Comparison of ENCODE assay signal across 23 mouse cellular contexts in the genomic region with DNA sequence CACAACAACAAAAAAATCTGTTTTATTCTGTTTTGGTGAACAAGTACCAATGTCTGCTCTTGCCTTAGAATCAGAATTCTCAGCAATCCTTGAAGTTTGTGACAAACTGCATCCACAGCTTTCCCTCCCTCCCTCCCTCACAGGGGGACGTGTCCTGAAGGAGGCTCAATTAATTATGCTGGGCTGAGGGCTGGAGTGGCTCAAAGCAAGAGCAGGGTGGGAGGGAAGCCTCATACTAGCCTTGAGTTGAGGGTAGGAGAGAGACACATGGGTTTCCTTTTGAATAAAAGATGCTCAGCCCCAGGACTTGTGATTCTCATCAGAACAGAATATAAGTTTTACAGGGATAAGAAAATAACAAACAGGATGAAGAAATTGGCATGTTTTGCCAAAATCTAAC.
A peak's percentile ranks its signal among the peaks of the same experiment; 100 is the strongest.
DNase-seq lines count a peak whose midpoint lies in the region; ATAC-seq and TF ChIP-seq lines count a peak whose summit lies in the region.
"Had no signal": no experiment of that assay in that cellular context is flagged by ENCODE, and none has a peak within 500 bp of the region (broad histone marks: within the 10 kb centered on the region; RNA-seq: fewer than 3 reads in every experiment).

No protein-coding gene starts in this region.

- DNase-seq in embryonic facial prominence, embryonic 14.5 days (ENCODE audit: low spot score) = no peak
- DNase-seq in embryonic facial prominence, embryonic 10.5 days (ENCODE audit: low spot score) = no peak
- DNase-seq in midbrain, embryonic 11.5 days (ENCODE audit: low spot score, missing footprints) = no peak
- DNase-seq in midbrain, embryonic 14.5 days = no peak
- peak; percentile 51 for DNase-seq in brain, embryonic 14.5 days (ENCODE audit: low read depth)
- DNase-seq: adrenal gland, adult 8-10 months; adrenal gland, postnatal 25 days; cerebellum, adult 18-20 months; cerebellum, adult 9-10 months; cerebellum, postnatal 14 days; gastrocnemius, postnatal 10 days; gastrocnemius, postnatal 36 days; heart, adult 2 months; heart, postnatal 14 days; heart, postnatal 4 days had no signal

- H3K9ac ChIP-seq in embryonic facial prominence, embryonic 14.5 days (ENCODE audit: low read depth, low read length) = no peak overlapping the region
- H3K9ac ChIP-seq in hindbrain, embryonic 15.5 days = no peak overlapping the region
- H3K9ac ChIP-seq in hindbrain, embryonic 12.5 days = no peak overlapping the region
- H3K9ac ChIP-seq in midbrain, embryonic 11.5 days (ENCODE audit: low read length) = no peak overlapping the region
- no peak overlapping the region for H3K9ac ChIP-seq in midbrain, embryonic 14.5 days (replicated peaks; ENCODE audit: low read length)
- H3K9ac ChIP-seq: embryonic facial prominence, embryonic 12.5 days; heart, embryonic 13.5 days had no signal

- 44% methylated on average over 1 of the region's 1 CpGs for WGBS in embryonic facial prominence, embryonic 14.5 days
- 44% methylated on average over 1 of the region's 1 CpGs for WGBS in embryonic facial prominence, embryonic 10.5 days
- WGBS in hindbrain, embryonic 15.5 days = 25% methylated on average over 1 of the region's 1 CpGs
- WGBS in hindbrain, embryonic 12.5 days = 9% methylated on average over 1 of the region's 1 CpGs
- 23% methylated on average over 1 of the region's 1 CpGs for WGBS in midbrain, embryonic 11.5 days
- 6% methylated on average over 1 of the region's 1 CpGs for WGBS in midbrain, embryonic 14.5 days

- no peaks in the 10 kb centered on the region for H3K4me1 ChIP-seq in embryonic facial prominence, embryonic 14.5 days (ENCODE audit: control insufficient read depth, insufficient read depth, low read length)
- H3K4me1 ChIP-seq in embryonic facial prominence, embryonic 10.5 days = no peaks in the 10 kb centered on the region
- 0 out of 2 replicates have a peak, but pooled peaks cover 2% of the 10 kb centered on the region for H3K4me1 ChIP-seq in hindbrain, embryonic 15.5 days (replicated peaks)
- H3K4me1 ChIP-seq in hindbrain, embryonic 12.5 days = 0 out of 2 replicates have a peak, but pooled peaks cover 2% of the 10 kb centered on the region
- no peaks in the 10 kb centered on the region for H3K4me1 ChIP-seq in midbrain, embryonic 11.5 days (ENCODE audit: control insufficient read depth, insufficient read depth, low read length)
- H3K4me1 ChIP-seq in midbrain, embryonic 14.5 days (ENCODE audit: control insufficient read depth, insufficient read depth, low read length) = no peaks in the 10 kb centered on the region

- no peaks in the 10 kb centered on the region for H3K36me3 ChIP-seq in embryonic facial prominence, embryonic 14.5 days (ENCODE audit: control insufficient read depth, insufficient read depth, low read length)
- peaks cover 16% of the 10 kb centered on the region for H3K36me3 ChIP-seq in embryonic facial prominence, embryonic 10.5 days (replicated peaks)
- no peaks in the 10 kb centered on the region for H3K36me3 ChIP-seq in hindbrain, embryonic 15.5 days
- peaks cover 4% of the 10 kb centered on the region; the same call in 1 of the 2 replicates for H3K36me3 ChIP-seq in hindbrain, embryonic 12.5 days
- H3K36me3 ChIP-seq in midbrain, embryonic 11.5 days (ENCODE audit: control insufficient read depth, insufficient read depth, low read length) = no peaks in the 10 kb centered on the region; the same call in 1 of the 2 replicates
- peaks cover 5% of the 10 kb centered on the region; the same call in 1 of the 2 replicates for H3K36me3 ChIP-seq in midbrain, embryonic 14.5 days (ENCODE audit: control insufficient read depth, insufficient read depth, low read length)
- H3K36me3 ChIP-seq: embryonic facial prominence, embryonic 12.5 days had no signal

- ATAC-seq in embryonic facial prominence, embryonic 14.5 days (ENCODE audit: low read depth) = 0 out of 2 replicates have a peak, but pooled peaks have one; percentile 28
- ATAC-seq in hindbrain, embryonic 15.5 days (ENCODE audit: low FRiP score, low read depth) = 0 out of 2 replicates have a peak, but pooled peaks have one; percentile 48
- ATAC-seq in hindbrain, embryonic 12.5 days (ENCODE audit: low FRiP score) = no peak
- ATAC-seq in midbrain, embryonic 11.5 days (ENCODE audit: low FRiP score) = 0 out of 2 replicates have a peak, but pooled peaks have one; percentile 50
- no peak; the same call in 1 of the 2 replicates for ATAC-seq in midbrain, embryonic 14.5 days (ENCODE audit: low FRiP score, low TSS enrichment)
- ATAC-seq: activated CD4-positive, CD25-positive, alpha-beta regulatory T cell, adult 4 months; forebrain, embryonic 14.5 days had no signal

- H3K4me2 ChIP-seq in embryonic facial prominence, embryonic 14.5 days (ENCODE audit: low read depth, low read length) = no peak overlapping the region
- H3K4me2 ChIP-seq in hindbrain, embryonic 15.5 days = no peak overlapping the region
- H3K4me2 ChIP-seq in hindbrain, embryonic 12.5 days (replicated peaks) = no peak overlapping the region
- no peak overlapping the region for H3K4me2 ChIP-seq in midbrain, embryonic 11.5 days
- no peak overlapping the region for H3K4me2 ChIP-seq in midbrain, embryonic 14.5 days (ENCODE audit: low read length)
- H3K4me2 ChIP-seq: embryonic facial prominence, embryonic 12.5 days; heart, embryonic 13.5 days had no signal

- H3K27me3 ChIP-seq in embryonic facial prominence, embryonic 14.5 days (replicated peaks; ENCODE audit: control insufficient read depth, insufficient read depth, low read length) = no peaks in the 10 kb centered on the region
- no peaks in the 10 kb centered on the region for H3K27me3 ChIP-seq in embryonic facial prominence, embryonic 10.5 days (replicated peaks; ENCODE audit: low read depth, poor library complexity, severe bottlenecking)
- H3K27me3 ChIP-seq in hindbrain, embryonic 15.5 days = no peaks in the 10 kb centered on the region
- H3K27me3 ChIP-seq in hindbrain, embryonic 12.5 days = no peaks in the 10 kb centered on the region
- H3K27me3 ChIP-seq in midbrain, embryonic 11.5 days (ENCODE audit: control insufficient read depth, insufficient read depth, low read length) = no peaks in the 10 kb centered on the region
- H3K27me3 ChIP-seq in midbrain, embryonic 14.5 days (ENCODE audit: control insufficient read depth, insufficient read depth, low read length) = no peaks in the 10 kb centered on the region
- H3K27me3 ChIP-seq: embryonic facial prominence, embryonic 12.5 days; heart, embryonic 13.5 days had no signal

- no peak for TF ChIP-seq CTCF in brain, embryonic 14.5 days (IDR thresholded peaks at IDR 0.05; ENCODE audit: borderline replicate concordance, extremely low read depth, insufficient read depth, insufficient read length)

- TF ChIP-seq POLR2A in brain, embryonic 14.5 days (IDR thresholded peaks at IDR 0.05; ENCODE audit: borderline replicate concordance, extremely low read depth, insufficient read depth, insufficient read length, poor library complexity, severe bottlenecking) = no peak

- H3K4me3 ChIP-seq in embryonic facial prominence, embryonic 14.5 days (ENCODE audit: low read depth, low read length) = no peak overlapping the region
- no peak overlapping the region for H3K4me3 ChIP-seq in embryonic facial prominence, embryonic 10.5 days
- H3K4me3 ChIP-seq in hindbrain, embryonic 15.5 days = no peak overlapping the region
- H3K4me3 ChIP-seq in hindbrain, embryonic 12.5 days = no peak overlapping the region
- no peak overlapping the region for H3K4me3 ChIP-seq in midbrain, embryonic 11.5 days (ENCODE audit: low read depth, low read length)
- H3K4me3 ChIP-seq in midbrain, embryonic 14.5 days (replicated peaks; ENCODE audit: low read depth, low read length) = no peak overlapping the region
- H3K4me3 ChIP-seq: embryonic facial prominence, embryonic 12.5 days; erythroblast, embryonic 14.5 days; heart, adult 2 months; heart, embryonic 10.5 days; heart, embryonic 13.5 days had no signal

- H3K27ac ChIP-seq in embryonic facial prominence, embryonic 14.5 days (replicated peaks; ENCODE audit: low read depth, low read length) = no peak overlapping the region
- H3K27ac ChIP-seq in embryonic facial prominence, embryonic 10.5 days (replicated peaks) = no peak overlapping the region
- H3K27ac ChIP-seq in hindbrain, embryonic 15.5 days (replicated peaks) = no peak overlapping the region
- H3K27ac ChIP-seq in hindbrain, embryonic 12.5 days = no peak overlapping the region
- H3K27ac ChIP-seq in midbrain, embryonic 11.5 days (ENCODE audit: low read depth, low read length) = no peak overlapping the region
- H3K27ac ChIP-seq in midbrain, embryonic 14.5 days (replicated peaks; ENCODE audit: low read depth, low read length) = no peak overlapping the region
- H3K27ac ChIP-seq: embryonic facial prominence, embryonic 12.5 days; heart, adult 2 months; heart, embryonic 10.5 days; heart, embryonic 13.5 days had no signal

- H3K9me3 ChIP-seq in embryonic facial prominence, embryonic 14.5 days (ENCODE audit: control insufficient read depth, low read length) = no peaks in the 10 kb centered on the region
- H3K9me3 ChIP-seq in embryonic facial prominence, embryonic 10.5 days = no peaks in the 10 kb centered on the region
- no peaks in the 10 kb centered on the region for H3K9me3 ChIP-seq in hindbrain, embryonic 15.5 days
- H3K9me3 ChIP-seq in hindbrain, embryonic 12.5 days (replicated peaks) = no peaks in the 10 kb centered on the region
- no peaks in the 10 kb centered on the region for H3K9me3 ChIP-seq in midbrain, embryonic 11.5 days (ENCODE audit: control insufficient read depth, low read length)
- H3K9me3 ChIP-seq in midbrain, embryonic 14.5 days (ENCODE audit: control insufficient read depth, low read length) = no peaks in the 10 kb centered on the region
- H3K9me3 ChIP-seq: embryonic facial prominence, embryonic 12.5 days; heart, embryonic 10.5 days; heart, embryonic 13.5 days had no signal

Comparison
In these comparisons a context has a peak if more than half of its experiments do, and no peak if none do; other contexts are left out.
1. ATAC-seq: peak in embryonic facial prominence, embryonic 14.5 days (single experiment), hindbrain, embryonic 15.5 days (single experiment) and midbrain, embryonic 11.5 days (single experiment); none in hindbrain, embryonic 12.5 days (single experiment) and midbrain, embryonic 14.5 days (single experiment).